Mouse (Mus musculus): ENCODE measurements around the gene Olfr576.

Gene Olfr576

GRCm38 (mm10) chr7:102962360-102962759 is at the start of gene Olfr576:
Gene Olfr576, plus strand, starts transcription at chr7:102962660.
- no peak for DNase-seq

- DNase-seq: no peak
These were observed 47.2 kb upstream of the Olfr576 start for GRCm38 (mm10) chr7:102915261-102915660.

- no peak for DNase-seq
These were observed 46.1 kb upstream of the Olfr576 start for GRCm38 (mm10) chr7:102916405-102916804.

GRCm38 (mm10) chr7:102917032-102917875 is 45.2 kb upstream of the Olfr576 start, which contains the start of gene Olfr571:
Gene Olfr571, minus strand, starts transcription at chr7:102917536.
- DNase-seq: no peak

- DNase-seq: peak; percentile 29
These were observed 42.8 kb upstream of the Olfr576 start for GRCm38 (mm10) chr7:102919632-102920031.

GRCm38 (mm10) chr7:102924109-102924508 is 38.4 kb upstream of the Olfr576 start, which contains the start of gene Olfr572:
Gene Olfr572, plus strand, starts transcription at chr7:102924409.
- no peak for DNase-seq

GRCm38 (mm10) chr7:102927105-102927504 is 35.4 kb upstream of the Olfr576 start:
- no peak for DNase-seq

- DNase-seq: no peak
These were observed 20.0 kb upstream of the Olfr576 start, which contains the start of gene Olfr573-ps1 for GRCm38 (mm10) chr7:102942475-102942874. Gene Olfr573-ps1, minus strand, starts transcription at chr7:102942575.

- DNase-seq: no peak
These were observed 19.0 kb upstream of the Olfr576 start for GRCm38 (mm10) chr7:102943417-102943816.

- no peak for DNase-seq
These were observed 14.3 kb upstream of the Olfr576 start, which contains the start of gene Olfr574 for GRCm38 (mm10) chr7:102948167-102948566. Gene Olfr574, plus strand, starts transcription at chr7:102948467.

GRCm38 (mm10) chr7:102950732-102951131 is 11.7 kb upstream of the Olfr576 start:
- DNase-seq: no peak

- no peak for DNase-seq
These were observed 4.3 kb upstream of the Olfr576 start for GRCm38 (mm10) chr7:102958137-102958536.

- DNase-seq: no peak
These were observed 3.9 kb upstream of the Olfr576 start, which contains the start of gene Olfr575 for GRCm38 (mm10) chr7:102958593-102958992. Gene Olfr575, minus strand, starts transcription at chr7:102958775.

- no peak for DNase-seq
These were observed 11.9 kb downstream of the Olfr576 start for GRCm38 (mm10) chr7:102974399-102974798.

- DNase-seq: no peak
These were observed 13.4 kb downstream of the Olfr576 start, which contains the start of gene Olfr577 for GRCm38 (mm10) chr7:102975843-102976242. Gene Olfr577, minus strand, starts transcription at chr7:102975943.

- no peak for DNase-seq
These were observed 26.8 kb downstream of the Olfr576 start, which contains the start of gene Olfr578 for GRCm38 (mm10) chr7:102989224-102989623. Gene Olfr578, minus strand, starts transcription at chr7:102989324.
